Mouse (Mus musculus) G1E-ER4 (cell line): ENCODE measurements around the gene Disc1. TPM values are rescaled to one million over a fixed set of nuclear protein-coding genes. Genes with fewer than 3 reads are reported as not detected.

Source experiments
- GATA1 ChIP-seq: IDR thresholded peaks from one replicate; pipeline ENCODE4 v1.8.0; 2012; ENCODE audit warnings: low read length, inconsistent platforms
- polyA plus RNA-seq: library from polyadenylated mRNA; stranded (reverse); fragments of >175 nt; gene quantifications from 2 replicates; pipeline ENCODE4 v1.2.3, GENCODE M21; 2012

The Disc1 gene
- polyA plus RNA-seq, 1 experiment = not detected

DNA sequence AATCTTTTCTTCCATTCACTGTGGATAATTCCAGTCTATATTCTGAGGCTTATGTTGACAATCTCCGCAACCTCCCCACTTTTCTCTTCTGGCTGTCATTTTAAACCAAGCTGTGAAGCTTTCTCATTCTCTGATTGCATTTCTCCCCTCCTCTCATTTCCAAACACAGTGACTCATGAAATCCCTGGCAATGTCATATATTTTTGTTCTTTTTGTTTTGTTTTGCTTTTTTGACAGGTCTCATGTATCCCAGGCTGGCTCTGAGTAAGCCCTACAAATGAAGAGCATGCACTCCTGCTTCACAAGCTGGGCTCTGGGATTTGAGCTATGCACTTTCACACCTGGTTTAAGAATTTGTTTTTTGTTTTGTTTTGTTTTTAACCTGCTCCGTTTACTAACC lies 225.2 kb downstream of the Disc1 start:
- TF ChIP-seq GATA1 = no peak

- no peak for TF ChIP-seq GATA1
Observed at GRCm38 (mm10) chr8:125279892-125280291, 225.9 kb downstream of the Disc1 start.

DNA sequence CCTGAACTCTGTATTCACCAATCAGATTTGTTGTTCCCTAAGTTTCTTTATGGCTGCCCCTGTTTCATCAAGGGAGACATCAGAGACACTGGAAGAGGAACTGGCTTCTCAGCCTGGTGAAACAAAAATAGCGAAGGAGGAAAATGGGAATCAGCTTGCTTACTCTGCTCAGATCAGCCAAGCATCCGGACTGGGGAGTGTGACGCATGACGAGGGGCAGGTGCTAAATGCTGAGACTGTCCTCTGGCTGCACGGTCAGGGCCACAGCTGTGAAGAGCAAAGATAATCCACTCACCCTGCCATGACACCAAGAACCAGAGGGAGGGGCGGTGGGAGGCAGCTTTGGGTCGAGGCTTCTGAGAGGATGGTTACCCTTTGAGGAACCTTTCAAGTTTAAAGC lies 228.5 kb downstream of the Disc1 start:
- no peak for TF ChIP-seq GATA1

DNA sequence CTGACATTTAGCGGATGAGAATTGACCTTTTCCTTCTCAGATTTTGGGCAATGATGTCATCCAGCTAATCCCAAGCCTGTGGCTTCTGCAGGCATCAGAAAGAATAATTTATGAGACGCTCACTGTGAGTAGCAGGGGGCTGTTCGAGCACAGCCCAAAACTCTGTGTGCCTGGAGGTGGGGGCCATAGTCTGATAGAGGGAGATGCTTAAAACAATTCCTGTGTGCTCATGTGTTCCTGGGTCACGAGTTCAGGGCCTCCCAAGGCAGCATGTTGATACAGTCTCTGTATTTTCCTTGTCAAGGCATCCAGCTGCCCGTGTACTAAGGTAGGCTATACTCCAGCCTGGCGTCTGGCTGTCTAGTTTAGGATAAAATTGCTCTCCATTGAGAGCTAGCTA lies 229.5 kb downstream of the Disc1 start:
- TF ChIP-seq GATA1 = no peak

- no peak for TF ChIP-seq GATA1
Observed at GRCm38 (mm10) chr8:125284875-125285274, 230.9 kb downstream of the Disc1 start.

DNA sequence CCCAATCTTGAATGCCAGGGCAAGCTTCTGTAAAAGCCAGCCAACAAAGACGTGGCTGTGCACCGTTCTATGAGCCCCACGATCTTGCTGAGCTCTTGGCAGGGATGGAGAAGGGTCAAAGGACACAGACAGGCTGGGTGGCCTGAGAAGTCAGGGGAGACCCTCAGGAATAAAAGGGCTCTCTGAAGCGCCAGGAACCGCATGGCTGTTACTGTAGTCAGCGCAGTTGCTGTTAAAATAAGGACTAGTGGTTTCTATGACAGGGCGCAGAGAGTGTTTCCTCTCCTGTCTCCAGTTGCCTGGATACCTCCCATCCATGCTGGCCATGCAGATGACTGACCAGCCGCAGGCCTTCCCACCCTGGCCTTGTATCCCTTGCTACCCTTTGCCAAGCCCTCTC lies 231.4 kb downstream of the Disc1 start:
- TF ChIP-seq GATA1 = no peak

DNA sequence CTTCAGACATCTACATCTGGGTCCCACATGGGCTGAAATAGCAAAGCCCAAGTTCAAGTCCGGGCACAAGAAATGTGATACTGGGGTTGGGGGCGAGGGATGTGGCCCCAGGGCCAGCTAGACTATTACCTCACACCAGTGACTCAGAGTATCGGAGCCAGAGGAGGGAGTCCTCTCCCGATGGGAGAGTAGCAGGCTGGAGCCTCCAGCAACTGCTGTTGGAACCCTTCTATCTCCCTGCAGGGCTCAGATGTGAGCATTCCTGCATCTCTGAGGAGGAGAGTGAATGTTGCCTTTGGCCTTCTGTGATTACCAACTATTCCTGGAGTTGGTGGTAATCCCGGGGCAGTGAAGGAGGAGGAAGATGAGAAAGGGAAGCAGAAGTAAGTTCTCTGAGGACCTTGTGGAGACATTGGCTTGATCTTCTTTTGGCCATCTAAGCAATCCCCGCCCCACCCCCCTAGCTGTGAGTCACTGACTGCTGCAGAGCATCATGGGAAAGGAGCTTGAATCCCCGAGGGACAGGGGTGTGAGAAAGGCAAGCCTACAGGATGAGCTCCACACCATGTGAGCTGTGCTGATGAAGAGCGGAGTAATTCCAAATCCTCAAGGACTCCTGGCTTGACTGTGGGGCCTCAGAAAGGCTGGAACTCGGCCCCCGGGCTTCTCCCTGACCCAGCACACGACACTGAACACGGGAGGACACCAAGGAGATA lies 232.1 kb downstream of the Disc1 start:
- no peak for TF ChIP-seq GATA1

GRCm38 (mm10) chr8:125287311-125287710 lies 233.3 kb downstream of the Disc1 start:
- no peak for TF ChIP-seq GATA1

DNA sequence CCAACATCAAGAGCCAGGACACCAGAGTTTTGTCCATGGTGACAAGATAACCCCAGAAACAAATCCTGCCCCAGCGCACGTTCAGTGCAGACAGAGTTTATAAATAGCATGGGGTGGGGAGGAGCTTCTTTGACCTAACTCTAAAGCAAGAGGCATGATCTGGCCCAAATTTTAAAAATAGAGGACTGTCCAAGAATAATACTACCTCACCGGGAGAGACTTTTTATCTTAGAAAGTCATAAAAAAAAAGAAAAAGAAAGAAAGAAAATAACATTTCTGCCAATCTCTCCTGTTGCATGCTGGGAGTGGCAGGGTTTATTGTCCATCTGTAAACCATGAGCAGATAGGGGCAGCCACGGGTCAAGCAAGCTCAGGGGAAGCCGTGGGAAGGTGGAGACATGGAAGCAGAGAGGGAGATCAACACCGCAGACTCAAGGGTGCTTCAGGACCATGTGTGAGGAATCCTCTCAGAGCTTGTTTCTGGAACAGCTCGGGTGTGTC lies 233.9 kb downstream of the Disc1 start:
- no peak for TF ChIP-seq GATA1

- TF ChIP-seq GATA1 = no peak
Observed at GRCm38 (mm10) chr8:125291506-125291905, 237.5 kb downstream of the Disc1 start.

- TF ChIP-seq GATA1 = no peak
Observed at GRCm38 (mm10) chr8:125291932-125292717, 238.1 kb downstream of the Disc1 start.

DNA sequence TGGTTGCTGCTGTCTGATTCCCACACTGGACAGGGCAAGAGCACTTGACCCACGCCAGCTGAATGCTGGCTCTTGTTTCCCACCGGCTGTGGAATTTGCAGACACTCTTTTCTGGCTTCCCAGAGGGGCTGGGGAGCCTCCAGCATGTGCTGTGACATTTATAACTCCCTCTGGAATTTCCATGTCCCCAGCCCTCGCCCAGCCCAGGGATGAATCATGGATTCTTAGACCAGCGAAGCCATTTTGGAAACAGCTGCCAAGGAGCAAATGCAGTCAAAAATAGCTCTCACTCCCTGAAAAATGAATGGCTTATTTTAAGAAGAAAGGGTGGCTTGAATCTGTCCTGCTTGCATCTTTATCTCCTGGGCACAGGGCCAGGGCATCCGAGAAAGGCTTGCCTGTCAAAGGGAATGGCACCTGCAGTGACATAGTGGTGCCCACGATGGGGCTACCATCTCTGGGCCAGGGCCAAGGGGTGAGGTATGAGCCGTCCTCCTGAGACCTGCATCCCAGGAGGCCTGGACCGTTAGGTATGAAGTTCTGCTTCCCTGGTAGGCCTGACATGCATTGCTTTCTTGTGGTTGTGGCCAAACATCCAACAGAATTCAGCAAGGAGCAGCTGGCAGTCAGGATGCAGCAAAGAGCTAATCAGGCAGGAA lies 239.1 kb downstream of the Disc1 start:
- TF ChIP-seq GATA1 = no peak

GRCm38 (mm10) chr8:125299248-125299647 lies 245.3 kb downstream of the Disc1 start:
- TF ChIP-seq GATA1 = no peak

DNA sequence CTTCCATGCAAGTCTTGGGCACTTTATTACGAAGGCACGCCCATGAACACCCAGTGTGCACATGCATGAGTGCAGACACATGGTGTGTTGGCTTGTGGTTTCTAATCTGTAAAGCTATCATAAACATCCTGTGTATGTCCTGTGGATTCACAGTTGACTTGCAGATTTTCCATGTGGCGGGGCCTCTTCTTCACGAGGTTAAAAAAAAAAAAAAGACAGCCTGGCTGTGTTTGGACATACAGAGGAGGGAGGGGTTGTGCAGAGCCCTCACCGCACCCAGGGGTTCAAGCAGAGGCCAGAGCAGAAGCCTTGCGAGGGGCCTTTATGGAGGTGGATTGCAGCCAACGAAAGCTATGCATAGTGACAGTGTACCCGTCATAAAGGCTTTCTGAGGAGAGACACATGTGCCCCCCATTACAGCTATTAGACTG lies 248.0 kb downstream of the Disc1 start:
- TF ChIP-seq GATA1 = no peak

GRCm38 (mm10) chr8:125306665-125307064 lies 252.7 kb downstream of the Disc1 start:
- no peak for TF ChIP-seq GATA1

DNA sequence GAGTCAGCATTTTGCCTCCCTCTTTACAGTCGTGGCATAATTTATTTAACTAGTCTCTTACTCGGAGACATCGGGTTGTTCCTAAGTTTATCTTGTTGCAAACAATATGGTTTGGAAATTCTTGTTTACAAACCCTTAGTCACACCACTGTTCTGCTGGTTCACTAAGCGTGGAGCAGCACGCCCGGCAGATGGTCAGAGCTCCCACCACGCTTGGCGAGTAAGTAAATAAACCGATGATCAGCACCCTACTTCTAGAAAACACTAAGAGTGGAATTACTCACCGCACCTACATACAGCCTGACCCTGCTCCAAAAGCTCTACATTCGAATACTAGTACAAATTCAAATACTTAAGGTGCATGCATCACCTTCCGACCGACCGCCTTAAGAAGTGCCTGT lies 256.0 kb downstream of the Disc1 start:
- TF ChIP-seq GATA1 = no peak

Other genes with a start within 250 kb of the Disc1 start
- gene Gnpat, start 191.2 kb upstream of the Disc1 start, polyA plus RNA-seq = 101 and 119 TPM in 2 replicates
- 24.8 and 34.2 TPM in 2 replicates for gene 2810004N23Rik, start 191.1 kb upstream of the Disc1 start, polyA plus RNA-seq
- gene Exoc8, start 156.5 kb upstream of the Disc1 start, polyA plus RNA-seq = 11.9 and 12.4 TPM in 2 replicates
- 9.5 and 16.9 TPM in 2 replicates for gene Sprtn, start 156.3 kb upstream of the Disc1 start, polyA plus RNA-seq
- gene Egln1, start 104.9 kb upstream of the Disc1 start, polyA plus RNA-seq = 15.4 and 20.4 TPM in 2 replicates
- 19.7 and 19.9 TPM in 2 replicates for gene Tsnax, start 41.2 kb upstream of the Disc1 start, polyA plus RNA-seq